In genomic region chr19:32905901-32906431, GRCm38 (mm10) we compare ENCODE assay signal across 7 mouse cellular contexts.
DNase-seq lines count a peak whose midpoint lies in the region; ATAC-seq and TF ChIP-seq lines count a peak whose summit lies in the region.

No protein-coding gene starts in this region.

- peak; percentile 75 for ATAC-seq in activated CD4-positive, CD25-positive, alpha-beta regulatory T cell, adult 4 months
- 0 out of 2 replicates have a peak, but pooled peaks have one; percentile 15 for ATAC-seq in intestine, embryonic 14.5 days (replicated peaks; ENCODE audit: low FRiP score, low TSS enrichment, low read depth)
- ATAC-seq in midbrain, postnatal 0 days (ENCODE audit: low FRiP score), result no peak
- no peak for ATAC-seq in frontal cortex, adult (ENCODE audit: low TSS enrichment)

- H3K27ac ChIP-seq in intestine, embryonic 14.5 days (ENCODE audit: low read depth), result no peak overlapping the region
- H3K27ac ChIP-seq in midbrain, postnatal 0 days (ENCODE audit: low read depth, low read length), result no peak overlapping the region

- H3K9me3 ChIP-seq in intestine, embryonic 14.5 days (ENCODE audit: control insufficient read depth, low read length), result no peaks in the 10 kb centered on the region
- H3K9me3 ChIP-seq in midbrain, postnatal 0 days (ENCODE audit: low read length), result no peaks in the 10 kb centered on the region

- no peak overlapping the region for H3K9ac ChIP-seq in intestine, embryonic 14.5 days (ENCODE audit: low read length)
- H3K9ac ChIP-seq in midbrain, postnatal 0 days (replicated peaks; ENCODE audit: low read length, poor library complexity, severe bottlenecking), result no peak overlapping the region

- peak; percentile 49 for DNase-seq in CD4-positive helper T cell, adult 2 months (ENCODE audit: low read depth, low spot score)
- DNase-seq in intestine, embryonic 14.5 days (ENCODE audit: low spot score), result no peak
- DNase-seq in naive thymus-derived CD4-positive, alpha-beta T cell, adult 2 months (ENCODE audit: low read depth), result peak; percentile 69
- no peak for DNase-seq in retina, postnatal 1 day
- no peak for DNase-seq in midbrain, postnatal 0 days (ENCODE audit: low spot score)

- no peaks in the 10 kb centered on the region for H3K36me3 ChIP-seq in intestine, embryonic 14.5 days (ENCODE audit: control insufficient read depth, insufficient read depth, low read length)
- H3K36me3 ChIP-seq in midbrain, postnatal 0 days (ENCODE audit: insufficient read depth, low read length), result no peaks in the 10 kb centered on the region

- no peaks in the 10 kb centered on the region for H3K27me3 ChIP-seq in intestine, embryonic 14.5 days (replicated peaks; ENCODE audit: control insufficient read depth, insufficient read depth, low read length)
- no peaks in the 10 kb centered on the region for H3K27me3 ChIP-seq in midbrain, postnatal 0 days (ENCODE audit: insufficient read depth, low read length)

- no peak overlapping the region for H3K4me3 ChIP-seq in intestine, embryonic 14.5 days (ENCODE audit: low read depth, low read length)
- H3K4me3 ChIP-seq in midbrain, postnatal 0 days (ENCODE audit: low read depth, low read length), result no peak overlapping the region

- TF ChIP-seq CTCF in midbrain, postnatal 0 days (IDR thresholded peaks at IDR 0.05), result no peak

- 0 out of 2 replicates have a peak overlapping the region, but pooled peaks have one; percentile 20 for H3K4me2 ChIP-seq in intestine, embryonic 14.5 days (ENCODE audit: low read length)
- H3K4me2 ChIP-seq in midbrain, postnatal 0 days (ENCODE audit: low read depth, low read length, poor library complexity, severe bottlenecking), result no peak overlapping the region

- peaks cover 13% of the 10 kb centered on the region for H3K4me1 ChIP-seq in intestine, embryonic 14.5 days (replicated peaks; ENCODE audit: control insufficient read depth, insufficient read depth, low read length)
- no peaks in the 10 kb centered on the region for H3K4me1 ChIP-seq in midbrain, postnatal 0 days (ENCODE audit: insufficient read depth, low read length)

- WGBS in intestine, embryonic 14.5 days, result 45% methylated on average over 8 of the region's 8 CpGs
- WGBS in midbrain, postnatal 0 days, result 79% methylated on average over 8 of the region's 8 CpGs

Comparison
In these comparisons a context has a peak if more than half of its experiments do, and no peak if none do; other contexts are left out.
1. DNase-seq: peak in CD4-positive helper T cell, adult 2 months (single experiment) and naive thymus-derived CD4-positive, alpha-beta T cell, adult 2 months (single experiment); none in intestine, embryonic 14.5 days (single experiment), retina, postnatal 1 day (single experiment) and midbrain, postnatal 0 days (single experiment).
2. ATAC-seq: peak in activated CD4-positive, CD25-positive, alpha-beta regulatory T cell, adult 4 months (single experiment) and intestine, embryonic 14.5 days (single experiment); none in midbrain, postnatal 0 days (single experiment) and frontal cortex, adult (single experiment).